10 mouse cellular contexts compared by ENCODE assay signal in the genomic region with DNA sequence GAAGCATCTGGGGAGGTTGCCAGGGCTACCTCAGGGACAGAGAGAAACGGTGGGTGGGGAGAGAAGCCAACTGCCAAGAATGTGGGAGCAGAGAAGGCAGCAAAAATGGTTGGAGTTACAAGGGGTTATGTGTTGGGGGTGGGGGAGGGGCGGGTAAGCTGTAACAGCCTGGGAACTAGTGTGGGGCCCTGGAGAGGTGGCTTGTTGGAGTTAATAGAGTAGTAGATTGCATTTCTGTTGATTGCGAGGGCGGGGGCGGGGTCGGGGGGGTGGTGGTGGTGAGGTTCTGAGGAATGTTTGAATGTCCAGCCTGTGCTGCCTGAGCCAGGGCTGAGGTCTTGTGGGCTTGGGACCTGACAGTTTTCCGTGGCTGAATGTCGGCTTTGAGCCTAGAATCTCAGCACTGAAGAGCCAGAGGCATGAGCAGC. TPM values are rescaled to one million over a fixed set of nuclear protein-coding genes. Genes with fewer than 3 reads are reported as not detected.
A peak's percentile ranks its signal among the peaks of the same experiment; 100 is the strongest.
DNase-seq lines count a peak whose midpoint lies in the region; ATAC-seq and TF ChIP-seq lines count a peak whose summit lies in the region.
"Had no signal": no experiment of that assay in that cellular context is flagged by ENCODE, and none has a peak within 500 bp of the region (broad histone marks: within the 10 kb centered on the region; RNA-seq: fewer than 3 reads in every experiment).

No protein-coding gene starts in this region.

- peak; percentile 53 for ATAC-seq in heart, postnatal 0 days (ENCODE audit: insufficient read depth, low read depth)
- ATAC-seq in midbrain, embryonic 11.5 days (ENCODE audit: low FRiP score): peak; percentile 46
- ATAC-seq: Patski had no signal

- no peak for TF ChIP-seq CTCF in heart, postnatal 0 days (IDR thresholded peaks at IDR 0.05; ENCODE audit: low read depth)
- no peak for TF ChIP-seq CTCF in gastrocnemius, adult 2 months (IDR thresholded peaks at IDR 0.05)

- H3K4me3 ChIP-seq in heart, postnatal 0 days (ENCODE audit: low read depth, low read length): no peak overlapping the region
- H3K4me3 ChIP-seq in midbrain, embryonic 11.5 days (ENCODE audit: low read depth, low read length): no peak overlapping the region
- no peak overlapping the region for H3K4me3 ChIP-seq in gastrocnemius, adult 2 months

- H3K27ac ChIP-seq in heart, postnatal 0 days (ENCODE audit: low read depth): peak overlapping the region; percentile 62
- H3K27ac ChIP-seq in midbrain, embryonic 11.5 days (ENCODE audit: low read depth, low read length): no peak overlapping the region
- H3K27ac ChIP-seq in gastrocnemius, adult 2 months: no peak overlapping the region

- peak; percentile 41 for DNase-seq in heart, postnatal 0 days (ENCODE audit: low spot score)
- no peak for DNase-seq in heart, postnatal 25 days (ENCODE audit: low spot score)
- peak; percentile 31 for DNase-seq in adipocyte (ENCODE audit: low spot score)
- DNase-seq in heart, postnatal 4 days: peak; percentile 11
- no peak for DNase-seq in midbrain, embryonic 11.5 days (ENCODE audit: low spot score, missing footprints)
- DNase-seq in T-cell, adult 2 months (ENCODE audit: low spot score): no peak
- no peak for DNase-seq in urinary bladder, adult 2 months (ENCODE audit: low spot score)
- no peak for DNase-seq in gastrocnemius, adult 2 months
- DNase-seq: lung, postnatal 10 days had no signal

- no peaks in the 10 kb centered on the region for H3K27me3 ChIP-seq in heart, postnatal 0 days (ENCODE audit: control insufficient read depth, insufficient read depth, low read length)
- H3K27me3 ChIP-seq in midbrain, embryonic 11.5 days (ENCODE audit: control insufficient read depth, insufficient read depth, low read length): no peaks in the 10 kb centered on the region
- H3K27me3 ChIP-seq: Patski had no signal

- 21% methylated on average over 8 of the region's 8 CpGs for WGBS in heart, postnatal 0 days
- WGBS in midbrain, embryonic 11.5 days: 32% methylated on average over 7 of the region's 8 CpGs

- peaks cover 12% of the 10 kb centered on the region for H3K4me1 ChIP-seq in heart, postnatal 0 days (ENCODE audit: control insufficient read depth, insufficient read depth)
- H3K4me1 ChIP-seq in midbrain, embryonic 11.5 days (ENCODE audit: control insufficient read depth, insufficient read depth, low read length): peaks cover 11% of the 10 kb centered on the region

- intact Hi-C loops in heart, postnatal 25 days (cut with DNase I): no loop called here
- intact Hi-C loops in gastrocnemius, adult 2 months (cut with DNase I): no loop called here

- H3K36me3 ChIP-seq in heart, postnatal 0 days (replicated peaks; ENCODE audit: control insufficient read depth, insufficient read depth, low read length): peaks cover 13% of the 10 kb centered on the region
- no peaks in the 10 kb centered on the region; the same call in 1 of the 2 replicates for H3K36me3 ChIP-seq in midbrain, embryonic 11.5 days (ENCODE audit: control insufficient read depth, insufficient read depth, low read length)

- 0 out of 2 replicates have a peak overlapping the region, but pooled peaks have one; percentile 33 for H3K9ac ChIP-seq in heart, postnatal 0 days (replicated peaks; ENCODE audit: low read depth, low read length)
- H3K9ac ChIP-seq in midbrain, embryonic 11.5 days (ENCODE audit: low read length): no peak overlapping the region

- H3K9me3 ChIP-seq in heart, postnatal 0 days (replicated peaks; ENCODE audit: control insufficient read depth, low read length): 0 out of 2 replicates have a peak, but pooled peaks cover 4% of the 10 kb centered on the region
- no peaks in the 10 kb centered on the region for H3K9me3 ChIP-seq in midbrain, embryonic 11.5 days (ENCODE audit: control insufficient read depth, low read length)

- peak overlapping the region; percentile 38 for H3K4me2 ChIP-seq in heart, postnatal 0 days (ENCODE audit: low read depth, low read length)
- no peak overlapping the region for H3K4me2 ChIP-seq in midbrain, embryonic 11.5 days

- no peak for TF ChIP-seq EP300 in heart, postnatal 0 days (IDR thresholded peaks at IDR 0.05; ENCODE audit: low read depth)

RNA-seq across cellular contexts. Expression of a gene that starts 5.5 kb away (rescaled TPM):
- 26.5 and 27.2 TPM in 2 replicates for total RNA-seq in heart, postnatal 0 days (2014; rRNA removed; ENCODE audit: low replicate concordance)
- 19.3 and 21.4 TPM in 2 replicates for polyA plus RNA-seq in heart, postnatal 0 days (2015; fragmentation: Nextera tagmentation; extraction: Ambion mirVana)
- 10 to 100 TPM; 15.6 to 15.7 TPM for total RNA-seq in heart, postnatal 25 days (2021)
- total RNA-seq in heart, postnatal 4 days (2021): 10 to 100 TPM; 23.1 to 25.5 TPM
- polyA plus RNA-seq in midbrain, embryonic 11.5 days (2014; fragmentation: Nextera tagmentation; extraction: Ambion mirVana): 30.7 and 32.1 TPM in 2 replicates
- polyA plus RNA-seq in urinary bladder, adult 2 months (2012; rRNA removed): 13.8 and 16.1 TPM in 2 replicates
- total RNA-seq in gastrocnemius, adult 2 months (2021): 10 to 100 TPM; 11.0 to 12.1 TPM

RNA-seq across cellular contexts. Expression of a gene that starts 30.1 kb away (rescaled TPM):
- total RNA-seq in heart, postnatal 0 days (2014; rRNA removed; ENCODE audit: low replicate concordance): 8.1 and 20.3 TPM in 2 replicates
- polyA plus RNA-seq in heart, postnatal 0 days (2015; fragmentation: Nextera tagmentation; extraction: Ambion mirVana): 18.8 and 19.7 TPM in 2 replicates
- 10 to 100 TPM; 20.1 to 20.5 TPM for total RNA-seq in heart, postnatal 25 days (2021)
- total RNA-seq in heart, postnatal 4 days (2021): 10 to 100 TPM; 17.6 to 19.6 TPM
- polyA plus RNA-seq in midbrain, embryonic 11.5 days (2014; fragmentation: Nextera tagmentation; extraction: Ambion mirVana): 22.4 and 25.9 TPM in 2 replicates
- 17.6 and 18.0 TPM in 2 replicates for polyA plus RNA-seq in urinary bladder, adult 2 months (2012; rRNA removed)
- total RNA-seq in gastrocnemius, adult 2 months (2021): 10 to 100 TPM; 10.2 to 16.0 TPM

RNA-seq across cellular contexts. Expression of a gene that starts 41.3 kb away (rescaled TPM):
- total RNA-seq in heart, postnatal 0 days (2014; rRNA removed; ENCODE audit: low replicate concordance): not detected in 2 replicates
- polyA plus RNA-seq in heart, postnatal 0 days (2015; fragmentation: Nextera tagmentation; extraction: Ambion mirVana): not detected in 2 replicates
- total RNA-seq in heart, postnatal 25 days (2021): not detected
- total RNA-seq in heart, postnatal 4 days (2021): under 1 TPM; 0.20 to 0.38 TPM
- 0.37 and 0.70 TPM in 2 replicates for polyA plus RNA-seq in midbrain, embryonic 11.5 days (2014; fragmentation: Nextera tagmentation; extraction: Ambion mirVana)
- polyA plus RNA-seq in urinary bladder, adult 2 months (2012; rRNA removed): not detected in 2 replicates
- total RNA-seq in gastrocnemius, adult 2 months (2021): under 1 TPM in 1 of 2 experiments, not detected in 1; 0.56 TPM

Comparison
In these comparisons a context has a peak if more than half of its experiments do, and no peak if none do; other contexts are left out.
1. DNase-seq: peak in heart, postnatal 0 days (single experiment), adipocyte (single experiment) and heart, postnatal 4 days (single experiment); none in heart, postnatal 25 days (single experiment), midbrain, embryonic 11.5 days (single experiment), T-cell, adult 2 months (single experiment), urinary bladder, adult 2 months (single experiment) and gastrocnemius, adult 2 months (single experiment).